Mouse (Mus musculus) forebrain, embryonic 16.5 days (tissue): ENCODE data around the gene Dph6. TPM values are rescaled to one million over a fixed set of nuclear protein-coding genes. Genes with fewer than 3 reads are reported as not detected.

ENCODE experiments used
- ATAC-seq: fragments of 200-750 bp; cut with Nextera tagmentation; 2 replicates; pipeline ENCODE4 v1.8.0; 2017; ENCODE audit warnings: mild to moderate bottlenecking, moderate library complexity
- H3K27ac ChIP-seq: fragments of 300-500 bp; sonication (generic); 2 replicates; pipeline ENCODE4 v1.5.1; 2014; ENCODE audit warnings: low read length, control low read depth
- H3K27me3 ChIP-seq: fragments of 300-500 bp; sonication (generic); replicated peaks from 2 replicates; pipeline ENCODE4 v1.6.1; 2014; ENCODE audit warnings: low read length; ENCODE audit not compliant: control insufficient read depth, insufficient read depth
- H3K36me3 ChIP-seq: fragments of 300-500 bp; sonication (generic); 2 replicates; pipeline ENCODE4 v1.6.1; 2014; ENCODE audit not compliant: control insufficient read depth, insufficient read depth
- H3K4me1 ChIP-seq: fragments of 300-500 bp; sonication (generic); replicated peaks from 2 replicates; pipeline ENCODE4 v1.6.1; 2014; ENCODE audit warnings: low read length; ENCODE audit not compliant: control insufficient read depth, insufficient read depth
- H3K4me2 ChIP-seq: fragments of 300-500 bp; sonication (generic); 2 replicates; pipeline ENCODE4 v1.6.1; 2014; ENCODE audit warnings: mild to moderate bottlenecking, low read length, control low read depth
- H3K4me3 ChIP-seq: fragments of 300-500 bp; sonication (generic); replicated peaks from 2 replicates; pipeline ENCODE4 v1.5.1; 2014; ENCODE audit warnings: mild to moderate bottlenecking, low read length, control low read depth
- H3K9ac ChIP-seq: fragments of 300-500 bp; sonication (generic); replicated peaks from 2 replicates; pipeline ENCODE4 v1.6.1; 2014; ENCODE audit warnings: low read depth, low read length, control low read depth
- H3K9me3 ChIP-seq: fragments of 300-500 bp; sonication (generic); 2 replicates; pipeline ENCODE4 v1.6.1; 2016; ENCODE audit warnings: low read length; ENCODE audit not compliant: control insufficient read depth
- WGBS: fragments of 180-500 bp; shearing (Covaris S2); extraction: QIAGEN DNeasy Blood & Tissue Kit; methylation state at CpG from one replicate; pipeline ENCODE4 v1.1.7; 2014; 5-methylcytosine and 5-hydroxymethylcytosine counted together
- polyA plus RNA-seq: library from polyadenylated mRNA; unstranded; fragments of >200 nt; fragmentation: Nextera tagmentation; extraction: Ambion mirVana; gene quantifications from 2 replicates; pipeline ENCODE4 v1.2.1, GENCODE M21; 2015

Gene Dph6
- polyA plus RNA-seq, 1 experiment from 2014 or later = 18.7 TPM

DNA sequence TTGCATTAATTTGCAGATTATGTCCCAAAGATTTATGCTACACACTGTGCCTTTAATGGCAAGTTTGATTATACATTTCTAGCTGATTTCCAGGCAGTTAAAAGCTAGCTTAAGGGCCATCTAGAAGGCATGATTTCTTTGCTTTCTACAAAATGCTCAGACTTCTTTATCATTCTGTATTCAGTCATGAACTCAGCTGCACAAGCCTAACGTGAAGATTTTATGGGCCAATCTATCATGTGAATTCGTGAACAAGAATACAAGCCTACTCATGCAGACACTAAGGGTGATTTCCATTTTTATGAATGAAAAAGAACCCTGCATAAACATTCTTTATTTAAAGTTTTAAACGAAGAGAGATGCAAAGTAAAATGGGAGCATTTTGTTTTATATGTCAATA lies 162.4 kb downstream of the Dph6 start:
- 35% methylated on average over 3 of the region's 3 CpGs for WGBS
- Histone ChIP-seq H3K27me3 (no peaks in the 10 kb centered on the region), H3K4me2 (no peak overlapping the region), H3K4me1 (no peaks in the 10 kb centered on the region; the same call in 1 of the 2 replicates), H3K4me3 (no peak overlapping the region), H3K9me3 (no peaks in the 10 kb centered on the region), H3K36me3 (no peaks in the 10 kb centered on the region), H3K9ac (no peak overlapping the region), H3K27ac (no peak overlapping the region)
- no peak for ATAC-seq

DNA sequence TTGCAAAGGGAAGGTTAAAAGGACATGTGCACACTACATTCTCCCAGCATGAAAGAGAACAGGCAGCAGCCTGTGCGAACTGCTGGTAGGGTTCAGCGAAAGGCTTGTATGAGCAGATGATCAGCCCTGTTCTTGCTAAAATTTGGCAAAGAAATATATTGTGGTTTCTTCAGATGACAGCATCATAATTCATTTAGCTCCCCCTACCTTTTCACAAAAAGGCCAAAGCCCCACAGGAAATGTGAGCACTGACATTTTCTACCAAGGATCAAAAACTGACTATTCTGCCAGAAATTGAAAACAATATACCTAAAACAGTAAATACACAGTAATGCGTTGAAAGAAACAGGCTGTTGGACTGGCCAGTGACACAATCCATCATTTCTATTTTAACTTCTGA lies 162.9 kb downstream of the Dph6 start:
- no peak for ATAC-seq
- WGBS = 72% methylated on average over 3 of the region's 3 CpGs
- no peaks in the 10 kb centered on the region for H3K36me3 ChIP-seq

GRCm38 (mm10) chr2:114486980-114487379 lies 167.8 kb downstream of the Dph6 start:
- Histone ChIP-seq H3K4me3 (no peak overlapping the region), H3K36me3 (no peaks in the 10 kb centered on the region), H3K27ac (no peak overlapping the region), H3K9me3 (no peaks in the 10 kb centered on the region), H3K4me1 (no peaks in the 10 kb centered on the region; the same call in 1 of the 2 replicates), H3K27me3 (no peaks in the 10 kb centered on the region), H3K9ac (no peak overlapping the region), H3K4me2 (no peak overlapping the region)
- no peak for ATAC-seq

More for the DNA sequence above, 162.9 kb downstream of the Dph6 start:
- no peaks in the 10 kb centered on the region for H3K27me3 ChIP-seq
- no peaks in the 10 kb centered on the region for H3K9me3 ChIP-seq
- H3K27ac ChIP-seq = no peak overlapping the region
- no peak overlapping the region for H3K4me3 ChIP-seq
- no peaks in the 10 kb centered on the region; the same call in 1 of the 2 replicates for H3K4me1 ChIP-seq
- H3K4me2 ChIP-seq = no peak overlapping the region
- H3K9ac ChIP-seq = no peak overlapping the region
